Mouse (Mus musculus) kidney, postnatal 36 days (tissue): ENCODE results near the gene Scamp2.
A peak's percentile ranks its signal among the peaks of the same experiment; 100 is the strongest.

Experiments
- DNase-seq, 2 experiments: peaks; one replicate each; pipeline ENCODE4 v3.0.0; 2021 to 2022; ENCODE audit warnings: mixed read lengths in 2 of 2

Scamp2 gene

GRCm38 (mm10) chr9:57550126-57550862 lies 10.4 kb upstream of the Scamp2 start:
- peak; percentile 73 to 80 for DNase-seq

- DNase-seq: peak; percentile 71 to 87
Measured at GRCm38 (mm10) chr9:57552139-57552887, 8.4 kb upstream of the Scamp2 start, which contains the start of gene Mpi. Gene Mpi (minus strand): TSS chr9:57552763.

GRCm38 (mm10) chr9:57553119-57553518 lies 7.6 kb upstream of the Scamp2 start:
- no peak for DNase-seq

GRCm38 (mm10) chr9:57554753-57555152 lies 6.0 kb upstream of the Scamp2 start:
- no peak for DNase-seq

- no peak for DNase-seq
Measured at GRCm38 (mm10) chr9:57557215-57557614, 3.5 kb upstream of the Scamp2 start.

GRCm38 (mm10) chr9:57558625-57559024 lies 2.1 kb upstream of the Scamp2 start:
- no peak for DNase-seq

GRCm38 (mm10) chr9:57559568-57559967 lies 1.2 kb upstream of the Scamp2 start:
- DNase-seq: no peak

- no peak for DNase-seq
Measured at GRCm38 (mm10) chr9:57560263-57560662, 480 bp upstream of the Scamp2 start.

- peak; percentile 69 to 78 for DNase-seq
Measured at GRCm38 (mm10) chr9:57561711-57562099, 962 bp downstream of the Scamp2 start.

- peak; percentile 52 to 68 for DNase-seq
Measured at GRCm38 (mm10) chr9:57562896-57563372, 2.2 kb downstream of the Scamp2 start.

- peak; percentile 43 to 79 for DNase-seq
Measured at GRCm38 (mm10) chr9:57564609-57565008, 3.9 kb downstream of the Scamp2 start.

GRCm38 (mm10) chr9:57565741-57566221 lies 5.0 kb downstream of the Scamp2 start:
- peak; percentile 41 to 47 for DNase-seq

GRCm38 (mm10) chr9:57566846-57567245 lies 6.1 kb downstream of the Scamp2 start:
- peak; percentile 86 to 88 for DNase-seq

GRCm38 (mm10) chr9:57568500-57568899 lies 7.8 kb downstream of the Scamp2 start:
- peak; percentile 63 to 70 for DNase-seq

GRCm38 (mm10) chr9:57574397-57574796 lies 13.7 kb downstream of the Scamp2 start:
- no peak for DNase-seq

GRCm38 (mm10) chr9:57575577-57575976 lies 14.8 kb downstream of the Scamp2 start:
- DNase-seq: no peak

- DNase-seq: no peak
Measured at GRCm38 (mm10) chr9:57577144-57577849, 16.6 kb downstream of the Scamp2 start.

- DNase-seq: no peak
Measured at GRCm38 (mm10) chr9:57584991-57585390, 24.2 kb downstream of the Scamp2 start.

- peak; percentile 86 to 91 for DNase-seq
Measured at GRCm38 (mm10) chr9:57589224-57590126, 28.7 kb downstream of the Scamp2 start, which contains the start of gene Ulk3. Gene Ulk3 (plus strand): TSS chr9:57589452.

- no peak for DNase-seq
Measured at GRCm38 (mm10) chr9:57590726-57591125, 30.0 kb downstream of the Scamp2 start.

GRCm38 (mm10) chr9:57593454-57594173 lies 32.9 kb downstream of the Scamp2 start:
- DNase-seq: peak; percentile 83 to 84
